Mouse (Mus musculus) thymus, adult 2 months (tissue): Measurements from ENCODE around the gene Cacnb1. TPM values are rescaled to one million over a fixed set of nuclear protein-coding genes. Genes with fewer than 3 reads are reported as not detected.

Source experiments
- DNase-seq: peaks from one replicate; pipeline ENCODE4 v3.0.0; 2021
- H3K27ac ChIP-seq: fragments of 200-500 bp; 2 replicates; pipeline ENCODE4 v1.5.1; 2012; ENCODE audit warnings: low read length, control low read depth; ENCODE audit not compliant: control insufficient read depth, insufficient read depth
- H3K27me3 ChIP-seq: fragments of 200-500 bp; 2 replicates; pipeline ENCODE4 v1.6.1; 2012; ENCODE audit warnings: mild to moderate bottlenecking, low read length, moderate library complexity, mixed read lengths; ENCODE audit not compliant: control insufficient read depth, insufficient read depth
- H3K36me3 ChIP-seq: fragments of 200-500 bp; 2 replicates; pipeline ENCODE4 v1.6.1; 2012; ENCODE audit warnings: mild to moderate bottlenecking, low read length, moderate library complexity; ENCODE audit not compliant: control insufficient read depth, insufficient read depth
- H3K4me1 ChIP-seq: fragments of 200-500 bp; replicated peaks from 2 replicates; pipeline ENCODE4 v1.6.1; 2012; ENCODE audit warnings: low read length; ENCODE audit not compliant: control insufficient read depth, insufficient read depth
- H3K4me3 ChIP-seq: fragments of 200-500 bp; 2 replicates; pipeline ENCODE4 v1.5.1; 2012; ENCODE audit warnings: mild to moderate bottlenecking, low read length, control low read depth, moderate library complexity; ENCODE audit not compliant: control insufficient read depth, insufficient read depth
- CTCF ChIP-seq: fragments of 200-500 bp; IDR thresholded peaks from 2 replicates; pipeline ENCODE4 v1.5.1; 2012; ENCODE audit warnings: mild to moderate bottlenecking, control low read depth, low read length, moderate library complexity, borderline replicate concordance; ENCODE audit not compliant: control insufficient read depth, poor library complexity, insufficient read depth; ENCODE audit errors: extremely low read depth
- POLR2A ChIP-seq: fragments of 200-500 bp; IDR thresholded peaks from 2 replicates; pipeline ENCODE4 v1.6.1; 2012; ENCODE audit warnings: mild to moderate bottlenecking, low read length, control low read depth, moderate library complexity; ENCODE audit not compliant: control insufficient read depth, poor library complexity, insufficient read depth; ENCODE audit errors: extremely low read depth
- WGBS: fragments of 180-500 bp; shearing (Covaris S2); methylation state at CpG from one replicate; pipeline ENCODE4 v1.1.7; 2018; 5-methylcytosine and 5-hydroxymethylcytosine counted together
- polyA plus RNA-seq: library from polyadenylated mRNA; depleted of rRNA; stranded (reverse); fragments of >200 nt; gene quantifications from 2 replicates; pipeline ENCODE4 v1.2.3, GENCODE M21; 2012

The Cacnb1 gene
- polyA plus RNA-seq, 1 experiment: 27.1 TPM

DNA sequence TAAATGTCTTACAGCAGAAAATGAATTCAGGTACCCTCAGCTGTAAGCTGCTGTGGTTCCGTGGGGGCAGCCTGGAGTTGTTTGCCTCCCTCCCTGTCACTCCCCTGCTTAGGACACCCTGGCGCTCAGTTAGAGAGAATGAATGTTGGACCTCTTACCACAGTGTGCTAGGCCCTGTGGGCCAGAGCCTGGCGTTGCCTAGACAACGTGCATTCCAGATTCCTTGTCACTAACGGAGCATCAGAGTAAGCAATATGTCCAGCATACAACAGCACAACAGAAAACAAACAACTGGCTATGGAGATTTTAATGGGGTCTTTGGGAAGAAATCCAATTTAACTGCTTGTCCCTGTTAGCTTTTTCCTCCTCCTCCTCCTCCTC lies 63.5 kb downstream of the Cacnb1 start:
- TF ChIP-seq CTCF (no peak), POLR2A (no peak)
- Histone ChIP-seq H3K4me1 (peaks cover 32% of the 10 kb centered on the region), H3K27ac (no peak overlapping the region), H3K27me3 (no peaks in the 10 kb centered on the region), H3K36me3 (no peaks in the 10 kb centered on the region; the same call in 1 of the 2 replicates), H3K4me3 (no peak overlapping the region)
- no peak for DNase-seq
- 87% methylated on average over 5 of the region's 5 CpGs for WGBS

DNA sequence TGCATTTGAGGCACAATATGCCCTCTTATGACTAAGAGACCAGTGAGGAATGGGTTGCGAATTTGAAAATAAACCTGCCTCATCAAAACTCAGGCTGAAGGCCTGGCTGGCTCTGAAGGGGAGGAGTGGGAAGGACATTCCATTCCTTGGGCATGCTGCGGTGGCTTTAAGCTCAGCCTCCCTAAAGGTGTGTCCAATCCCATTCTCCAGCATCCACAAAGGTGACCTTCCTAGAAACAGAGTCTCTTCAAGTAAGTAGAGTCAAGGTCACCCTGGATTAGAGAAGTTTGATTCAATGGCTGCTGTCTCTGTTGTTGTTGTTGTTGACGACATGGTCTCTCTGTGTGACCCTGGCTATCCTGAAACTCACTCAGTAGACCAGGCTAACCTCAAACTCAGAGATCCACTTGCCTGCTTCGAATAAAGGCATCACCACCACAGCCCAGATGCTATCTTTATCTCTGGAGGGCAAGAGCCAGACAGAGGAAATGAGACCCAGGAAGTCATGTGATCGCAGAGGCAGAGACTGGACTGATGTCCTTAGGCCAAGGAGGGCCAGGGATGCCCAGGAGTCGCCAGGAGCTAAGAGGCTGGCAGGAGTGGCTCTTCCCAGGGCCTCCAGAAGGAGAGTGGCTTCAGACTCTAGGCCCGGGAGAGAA lies 64.1 kb downstream of the Cacnb1 start:
- no peaks in the 10 kb centered on the region for H3K27me3 ChIP-seq
- no peak overlapping the region for H3K4me3 ChIP-seq
- no peak overlapping the region for H3K27ac ChIP-seq
- peaks cover 1% of the 10 kb centered on the region; the same call in 1 of the 2 replicates for H3K36me3 ChIP-seq
- DNase-seq: no peak
- H3K4me1 ChIP-seq: peaks cover 37% of the 10 kb centered on the region
- no peak for TF ChIP-seq CTCF
- WGBS: 70% methylated on average over 7 of the region's 7 CpGs

DNA sequence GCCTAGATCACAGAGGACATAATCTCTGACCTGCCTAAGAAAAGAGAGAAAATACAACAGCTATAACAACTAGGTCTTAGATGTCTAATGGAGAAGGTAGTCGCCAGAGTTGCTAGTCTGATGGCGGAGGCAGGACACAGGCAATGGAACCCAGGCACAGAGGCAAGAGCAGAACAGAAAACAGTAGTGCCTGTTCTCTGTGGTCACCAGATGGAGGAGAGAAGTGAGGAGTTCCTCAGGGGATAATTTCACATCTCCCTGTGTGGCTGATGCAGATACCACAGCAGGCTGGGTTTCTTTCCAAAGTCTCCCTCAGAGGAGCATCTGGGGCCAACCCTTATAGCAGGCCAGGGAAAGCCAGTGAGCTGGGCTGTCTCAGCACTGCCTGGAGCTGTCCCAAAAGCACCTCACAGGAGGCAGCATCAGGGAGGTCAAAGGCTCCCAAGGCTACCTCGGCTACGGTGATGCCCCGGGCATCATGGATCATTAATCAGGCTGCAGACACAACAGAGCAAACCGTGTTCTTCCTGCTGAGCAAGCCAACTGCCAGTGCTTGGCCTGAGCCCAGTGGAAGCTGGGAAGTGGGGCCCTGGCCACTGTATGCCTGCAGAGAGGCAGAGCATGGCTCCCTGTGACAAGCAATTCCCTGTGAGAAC lies 65.8 kb downstream of the Cacnb1 start:
- Histone ChIP-seq H3K36me3 (peaks cover 7% of the 10 kb centered on the region; the same call in 1 of the 2 replicates), H3K4me1 (peaks cover 45% of the 10 kb centered on the region), H3K27me3 (no peaks in the 10 kb centered on the region), H3K27ac (no peak overlapping the region), H3K4me3 (no peak overlapping the region)
- 87% methylated on average over 6 of the region's 6 CpGs for WGBS
- TF ChIP-seq POLR2A: no peak
- no peak for TF ChIP-seq CTCF
- DNase-seq: no peak

DNA sequence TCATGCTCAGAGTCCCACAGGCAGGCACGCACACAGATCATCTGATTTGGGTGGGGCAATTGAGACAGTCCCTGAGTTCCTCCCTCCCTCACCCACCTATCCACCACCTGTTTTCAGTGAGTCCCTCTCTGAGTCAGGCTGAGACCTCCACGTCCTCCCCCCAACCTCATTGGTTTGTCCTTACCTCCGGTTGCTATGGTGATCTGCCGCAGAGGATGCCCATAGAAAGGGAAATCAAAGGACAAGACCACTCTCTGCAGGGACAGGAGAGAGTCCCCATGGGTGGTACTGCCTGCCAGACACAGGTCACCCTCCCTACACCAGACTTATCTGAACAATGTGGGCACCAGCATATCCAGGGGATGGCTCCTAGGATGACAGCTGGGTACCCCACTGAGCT lies 66.9 kb downstream of the Cacnb1 start:
- Histone ChIP-seq H3K4me3 (no peak overlapping the region), H3K4me1 (peaks cover 45% of the 10 kb centered on the region), H3K27me3 (no peaks in the 10 kb centered on the region), H3K36me3 (peaks cover 7% of the 10 kb centered on the region; the same call in 1 of the 2 replicates), H3K27ac (no peak overlapping the region)
- DNase-seq: no peak
- no peak for TF ChIP-seq CTCF
- no peak for TF ChIP-seq POLR2A
- 74% methylated on average over 4 of the region's 4 CpGs for WGBS

DNA sequence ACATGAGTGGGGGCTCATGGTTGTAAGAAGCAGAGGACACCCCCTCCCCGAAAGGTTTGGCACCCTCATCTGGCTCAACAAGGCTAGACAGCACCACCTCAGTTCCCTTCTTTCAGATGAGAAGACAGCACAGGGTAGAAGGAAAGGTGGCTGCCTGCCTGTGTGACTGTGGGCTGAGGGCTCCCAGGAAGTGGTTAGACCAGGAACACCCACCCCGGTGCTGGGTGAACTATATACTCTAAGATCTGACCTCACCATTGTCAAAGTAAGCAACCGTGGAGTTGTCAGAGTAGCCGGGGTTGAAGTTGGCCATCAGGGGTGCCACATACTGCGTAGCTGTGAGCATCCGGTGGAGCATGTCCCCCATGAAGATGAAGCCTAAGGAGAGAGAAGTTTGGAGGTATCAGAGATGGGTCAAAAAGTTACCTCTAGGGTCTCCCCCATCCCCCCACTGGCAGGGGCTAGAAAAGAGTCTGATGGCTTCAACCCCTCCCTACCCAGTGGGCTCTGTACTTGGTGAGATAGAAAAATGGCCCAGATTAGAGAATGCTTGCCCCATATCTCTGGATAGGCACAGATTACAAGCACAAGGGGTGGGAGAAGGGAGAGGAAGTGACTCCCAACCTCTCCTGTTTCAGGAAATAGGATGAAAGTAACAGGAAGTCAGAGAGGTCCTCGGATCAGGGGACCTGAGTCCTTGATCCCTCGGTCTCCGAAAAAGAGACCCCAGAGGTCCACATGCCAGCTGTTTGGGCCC lies 67.5 kb downstream of the Cacnb1 start:
- H3K4me1 ChIP-seq: peaks cover 45% of the 10 kb centered on the region
- DNase-seq: peak; percentile 69
- peaks cover 12% of the 10 kb centered on the region; the same call in 1 of the 2 replicates for H3K36me3 ChIP-seq
- peak overlapping the region; percentile 78 for H3K27ac ChIP-seq
- 32% methylated on average over 9 of the region's 9 CpGs for WGBS
- H3K4me3 ChIP-seq: 0 out of 2 replicates have a peak overlapping the region, but pooled peaks have one; percentile 36
- no peak for TF ChIP-seq POLR2A
- no peak for TF ChIP-seq CTCF
- no peaks in the 10 kb centered on the region for H3K27me3 ChIP-seq

DNA sequence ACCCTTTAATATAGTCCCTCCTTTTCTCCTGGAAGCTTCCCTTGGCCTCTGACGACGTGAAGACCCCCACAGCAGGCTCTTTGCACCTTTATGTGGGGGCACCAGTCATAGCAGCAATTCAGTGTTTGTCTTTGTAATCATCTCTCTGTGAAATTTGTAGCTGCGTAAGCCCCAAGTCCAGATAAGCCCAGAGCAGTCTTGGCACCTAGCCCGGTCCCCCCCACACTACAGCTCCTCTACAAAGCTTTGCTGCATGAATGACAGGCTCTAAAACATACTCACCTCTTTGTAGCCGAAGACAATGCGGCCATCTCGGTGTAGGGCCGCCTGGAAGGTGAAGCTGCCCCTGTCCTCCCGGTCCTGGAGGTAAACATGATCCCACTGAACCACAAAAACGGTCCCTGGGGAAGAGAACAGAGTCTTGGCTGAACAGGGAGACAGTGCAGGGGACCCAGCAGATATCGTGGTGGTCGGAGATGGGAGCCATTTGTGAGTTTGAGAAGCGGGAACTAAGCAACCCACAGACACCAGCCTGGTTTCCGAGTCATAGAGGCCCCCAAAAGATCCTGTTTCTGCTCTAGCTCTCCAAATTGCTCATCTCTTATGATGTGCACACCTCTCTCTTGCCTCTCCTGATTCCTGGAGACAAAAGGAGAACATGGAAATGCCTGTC lies 68.2 kb downstream of the Cacnb1 start:
- TF ChIP-seq POLR2A: no peak
- no peak for TF ChIP-seq CTCF
- WGBS: 34% methylated on average over 14 of the region's 14 CpGs
- no peak for DNase-seq
- peaks cover 12% of the 10 kb centered on the region; the same call in 1 of the 2 replicates for H3K36me3 ChIP-seq
- peak overlapping the region; percentile 36 for H3K4me3 ChIP-seq
- no peaks in the 10 kb centered on the region for H3K27me3 ChIP-seq
- H3K27ac ChIP-seq: peak overlapping the region; percentile 78
- H3K4me1 ChIP-seq: peaks cover 49% of the 10 kb centered on the region
